Mouse (Mus musculus) heart, embryonic 16.5 days (tissue): ENCODE data around the gene Kat2b. TPM values are rescaled to one million over a fixed set of nuclear protein-coding genes. Genes with fewer than 3 reads are reported as not detected.
A peak's percentile ranks its signal among the peaks of the same experiment; 100 is the strongest.
"Not testable (repeated sequence)": the region's sequence is repeated elsewhere in the genome, so short reads cannot be mapped to it uniquely, and the experiment has no call there.

Source experiments
- ATAC-seq: fragments of 200-750 bp; cut with Nextera tagmentation; replicated peaks from 2 replicates; pipeline ENCODE4 v1.8.0; 2017; ENCODE audit warnings: moderate number of reproducible peaks; ENCODE audit not compliant: insufficient read depth, low FRiP score; ENCODE audit errors: extremely low read depth
- H3K27ac ChIP-seq: fragments of 300-500 bp; sonication (generic); 2 replicates; pipeline ENCODE4 v1.5.1; 2014; ENCODE audit warnings: mild to moderate bottlenecking, low read length, control low read depth, moderate library complexity
- H3K27me3 ChIP-seq: fragments of 300-500 bp; sonication (generic); 2 replicates; pipeline ENCODE4 v1.6.1; 2014; ENCODE audit warnings: low read length, mixed read lengths; ENCODE audit not compliant: control insufficient read depth, insufficient read depth
- H3K36me3 ChIP-seq: fragments of 300-500 bp; sonication (generic); 2 replicates; pipeline ENCODE4 v1.6.1; 2014; ENCODE audit not compliant: control insufficient read depth, insufficient read depth
- H3K4me1 ChIP-seq: fragments of 300-500 bp; sonication (generic); 2 replicates; pipeline ENCODE4 v1.6.1; 2014; ENCODE audit warnings: low read length, mixed read lengths; ENCODE audit not compliant: control insufficient read depth, insufficient read depth
- H3K4me2 ChIP-seq: fragments of 300-500 bp; sonication (generic); 2 replicates; pipeline ENCODE4 v1.6.1; 2014; ENCODE audit warnings: low read depth, mild to moderate bottlenecking, control low read depth, low read length
- H3K4me3 ChIP-seq: fragments of 300-500 bp; sonication (generic); 2 replicates; pipeline ENCODE4 v1.5.1; 2014; ENCODE audit warnings: mild to moderate bottlenecking, control low read depth, low read length
- H3K9ac ChIP-seq: fragments of 300-500 bp; sonication (generic); 2 replicates; pipeline ENCODE4 v1.6.1; 2014; ENCODE audit warnings: low read length, control low read depth
- H3K9me3 ChIP-seq: fragments of 300-500 bp; sonication (generic); replicated peaks from 2 replicates; pipeline ENCODE4 v1.6.1; 2016; ENCODE audit warnings: low read length; ENCODE audit not compliant: control insufficient read depth
- WGBS: fragments of 180-500 bp; shearing (Covaris S2); extraction: QIAGEN DNeasy Blood & Tissue Kit; methylation state at CpG from one replicate; pipeline ENCODE4 v1.1.7; 2014; 5-methylcytosine and 5-hydroxymethylcytosine counted together
- polyA plus RNA-seq: library from polyadenylated mRNA; unstranded; fragments of >200 nt; fragmentation: Nextera tagmentation; extraction: Ambion mirVana; gene quantifications from 2 replicates; pipeline ENCODE4 v1.2.1, GENCODE M21; 2015

Gene Kat2b
- polyA plus RNA-seq = 10.7 and 12.1 TPM in 2 replicates

- peak within 1 kb of the TSS; percentile 99 for H3K27ac ChIP-seq
- peak within 1 kb of the TSS; percentile 94 for H3K4me2 ChIP-seq
- H3K4me3 ChIP-seq = peak within 1 kb of the TSS; percentile 92
- no peaks in the 10 kb centered on the region for H3K27me3 ChIP-seq
- H3K4me1 ChIP-seq = peaks cover 27% of the 10 kb centered on the region
- no peaks in the 10 kb centered on the region for H3K9me3 ChIP-seq
- WGBS = 2% methylated on average over 20 of the region's 20 CpGs
- ATAC-seq = no peak
- peak within 1 kb of the TSS; percentile 94 for H3K9ac ChIP-seq
- H3K36me3 ChIP-seq = no peaks in the 10 kb centered on the region
These were observed at the start of gene Kat2b for GRCm38 (mm10) chr17:53566161-53566918. Kat2b (plus strand) TSS chr17:53566861.

DNA sequence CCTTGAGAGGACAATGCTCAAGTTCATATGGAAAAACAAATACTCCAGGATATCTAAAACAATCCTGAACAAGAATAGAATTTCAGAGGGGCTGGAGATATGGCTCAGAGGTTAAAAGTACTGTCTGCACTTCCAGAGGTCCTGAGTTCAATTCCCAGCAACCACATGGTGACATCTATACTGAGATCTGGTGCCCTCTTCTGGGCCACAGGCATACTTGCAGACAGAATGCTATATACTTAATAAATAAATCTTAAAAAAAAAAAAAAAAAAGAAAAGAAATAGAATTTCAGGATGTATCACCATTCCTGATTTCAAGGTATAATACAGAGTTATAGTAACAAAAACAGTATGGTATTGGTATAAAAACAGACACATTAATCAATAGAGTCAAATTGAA lies 47.3 kb upstream of the Kat2b start:
- Histone ChIP-seq H3K9me3 (peaks cover 2% of the 10 kb centered on the region; the same call in 1 of the 2 replicates), H3K36me3 (0 out of 2 replicates have a peak, but pooled peaks cover 2% of the 10 kb centered on the region), H3K27ac (no peak overlapping the region), H3K9ac (no peak overlapping the region), H3K4me2 (no peak overlapping the region), H3K4me1 (peaks cover under 1% of the 10 kb centered on the region), H3K4me3 (no peak overlapping the region), H3K27me3 (no peaks in the 10 kb centered on the region)
- no peak for ATAC-seq

- Histone ChIP-seq H3K4me1 (no peaks in the 10 kb centered on the region), H3K4me2 (no peak overlapping the region), H3K4me3 (no peak overlapping the region), H3K9me3 (peaks cover 2% of the 10 kb centered on the region; the same call in 1 of the 2 replicates), H3K9ac (no peak overlapping the region), H3K36me3 (0 out of 2 replicates have a peak, but pooled peaks cover 2% of the 10 kb centered on the region), H3K27ac (no peak overlapping the region), H3K27me3 (no peaks in the 10 kb centered on the region)
- no peak for ATAC-seq
These were observed 46.2 kb upstream of the Kat2b start for GRCm38 (mm10) chr17:53520509-53520908.

DNA sequence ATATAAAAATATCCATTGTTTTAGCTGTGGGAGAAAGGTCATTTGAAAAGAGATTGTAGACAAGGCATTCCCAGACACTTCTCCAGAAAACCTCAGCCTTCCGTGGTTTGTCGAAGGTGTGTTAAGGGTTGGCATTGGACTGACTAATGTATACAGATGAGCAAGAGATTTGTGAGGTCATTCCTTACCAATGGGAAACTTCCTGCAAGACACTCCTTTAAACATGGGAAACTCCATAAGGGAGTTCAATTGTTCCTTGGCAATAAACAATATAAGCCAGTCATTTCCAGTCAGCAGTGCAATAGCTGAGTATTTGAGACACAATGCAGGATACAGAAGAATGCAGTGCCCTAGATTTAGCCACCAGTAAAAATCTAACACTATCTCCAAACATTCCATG lies 38.6 kb upstream of the Kat2b start:
- Histone ChIP-seq H3K9ac (no peak overlapping the region), H3K4me2 (no peak overlapping the region), H3K36me3 (no peaks in the 10 kb centered on the region), H3K9me3 (peaks cover 2% of the 10 kb centered on the region; the same call in 1 of the 2 replicates), H3K27me3 (no peaks in the 10 kb centered on the region), H3K4me3 (no peak overlapping the region), H3K27ac (no peak overlapping the region), H3K4me1 (peaks cover 12% of the 10 kb centered on the region)
- WGBS = 55% methylated on average over 2 of the region's 2 CpGs
- ATAC-seq = no peak

GRCm38 (mm10) chr17:53531160-53531559 lies 35.5 kb upstream of the Kat2b start:
- no peaks in the 10 kb centered on the region for H3K9me3 ChIP-seq
- no peak overlapping the region for H3K27ac ChIP-seq
- 53% methylated on average over 2 of the region's 2 CpGs for WGBS
- no peak overlapping the region for H3K9ac ChIP-seq
- no peak overlapping the region for H3K4me3 ChIP-seq
- no peak for ATAC-seq
- no peak overlapping the region for H3K4me2 ChIP-seq
- H3K27me3 ChIP-seq = no peaks in the 10 kb centered on the region
- H3K36me3 ChIP-seq = no peaks in the 10 kb centered on the region
- peaks cover 12% of the 10 kb centered on the region for H3K4me1 ChIP-seq

GRCm38 (mm10) chr17:53532425-53532824 lies 34.2 kb upstream of the Kat2b start:
- no peaks in the 10 kb centered on the region for H3K27me3 ChIP-seq
- no peak overlapping the region for H3K4me2 ChIP-seq
- H3K4me3 ChIP-seq = no peak overlapping the region
- H3K4me1 ChIP-seq = peaks cover 12% of the 10 kb centered on the region
- H3K27ac ChIP-seq = no peak overlapping the region
- H3K9me3 ChIP-seq = no peaks in the 10 kb centered on the region
- 30% methylated on average over 2 of the region's 2 CpGs for WGBS
- no peak overlapping the region for H3K9ac ChIP-seq
- ATAC-seq = no peak
- no peaks in the 10 kb centered on the region for H3K36me3 ChIP-seq

GRCm38 (mm10) chr17:53539351-53539750 lies 27.3 kb upstream of the Kat2b start, which contains the start of gene Pp2d1:
Pp2d1 (minus strand) TSS chr17:53539451.
- not testable (repeated sequence) for H3K4me3 ChIP-seq, H3K4me2 ChIP-seq, H3K27me3 ChIP-seq, H3K9ac ChIP-seq, H3K9me3 ChIP-seq, ATAC-seq, H3K4me1 ChIP-seq, H3K27ac ChIP-seq, H3K36me3 ChIP-seq
- 83% methylated on average over 2 of the region's 2 CpGs for WGBS

- Histone ChIP-seq H3K9me3 (no peaks in the 10 kb centered on the region), H3K9ac (no peak overlapping the region), H3K36me3 (no peaks in the 10 kb centered on the region), H3K4me2 (no peak overlapping the region), H3K4me1 (no peaks in the 10 kb centered on the region), H3K27me3 (no peaks in the 10 kb centered on the region), H3K27ac (no peak overlapping the region), H3K4me3 (no peak overlapping the region)
- 90% methylated on average over 4 of the region's 4 CpGs for WGBS
- no peak for ATAC-seq
These were observed 24.1 kb upstream of the Kat2b start for GRCm38 (mm10) chr17:53542536-53542935.

GRCm38 (mm10) chr17:53543591-53544324 lies 22.9 kb upstream of the Kat2b start:
- no peaks in the 10 kb centered on the region for H3K9me3 ChIP-seq
- H3K4me1 ChIP-seq = no peaks in the 10 kb centered on the region
- 0 out of 2 replicates have a peak, but pooled peaks have one; percentile 37 for ATAC-seq
- H3K36me3 ChIP-seq = no peaks in the 10 kb centered on the region
- no peak overlapping the region for H3K27ac ChIP-seq
- H3K9ac ChIP-seq = no peak overlapping the region
- H3K4me2 ChIP-seq = no peak overlapping the region
- H3K4me3 ChIP-seq = no peak overlapping the region
- 54% methylated on average over 9 of the region's 9 CpGs for WGBS
- no peaks in the 10 kb centered on the region for H3K27me3 ChIP-seq
